Mouse (Mus musculus) T-helper 17 cell (primary cell): ENCODE measurements around the gene Tet1.
"Not testable (repeated sequence)": the region's sequence is repeated elsewhere in the genome, so short reads cannot be mapped to it uniquely, and the experiment has no call there.

Source experiments
- in situ Hi-C, 2 experiments: fragments of 300-600 bp; cut with MboI, MseI; formaldehyde crosslinking; loops; 1 replicate in 1 of 2; 2 replicates in 1 of 2; pipeline ENCODE4 v1.15.1; 2025; ENCODE audit warnings: high pct_unique_total_duplicates in 2 of 2

Tet1 gene

GRCm38 (mm10) chr10:62908896-62909295, at the start of gene Tet1:
Gene Tet1 (minus strand): TSS chr10:62908996.
- in situ Hi-C loops, result not testable (repeated sequence)

- in situ Hi-C loops, result no loop called here
These were observed 39.8 kb upstream of the Tet1 start for GRCm38 (mm10) chr10:62948551-62948950.

- in situ Hi-C loops, result no loop called here
These were observed 38.1 kb upstream of the Tet1 start, which contains the start of gene Dna2 for GRCm38 (mm10) chr10:62946738-62947471. Gene Dna2 (plus strand): TSS chr10:62947026.

- in situ Hi-C loops, result no loop called here
These were observed 36.3 kb upstream of the Tet1 start for GRCm38 (mm10) chr10:62944975-62945580.

GRCm38 (mm10) chr10:62932381-62932780, 23.6 kb upstream of the Tet1 start:
- in situ Hi-C loops, result no loop called here

GRCm38 (mm10) chr10:62924096-62924635, 15.4 kb upstream of the Tet1 start:
- in situ Hi-C loops, result no loop called here

- in situ Hi-C loops, result no loop called here
These were observed 12.0 kb upstream of the Tet1 start for GRCm38 (mm10) chr10:62920766-62921156.

- in situ Hi-C loops, result no loop called here
These were observed 11.3 kb upstream of the Tet1 start, which contains the start of gene Slc25a16 for GRCm38 (mm10) chr10:62919925-62920765. Gene Slc25a16 (plus strand): TSS chr10:62920633.

- in situ Hi-C loops, result no loop called here
These were observed 10.2 kb upstream of the Tet1 start for GRCm38 (mm10) chr10:62918985-62919384.

GRCm38 (mm10) chr10:62911120-62911519, 2.3 kb upstream of the Tet1 start:
- in situ Hi-C loops, result no loop called here

- in situ Hi-C loops, result no loop called here
These were observed 2.5 kb downstream of the Tet1 start for GRCm38 (mm10) chr10:62906336-62906735.

GRCm38 (mm10) chr10:62902829-62903228, 6.0 kb downstream of the Tet1 start:
- in situ Hi-C loops, result no loop called here

GRCm38 (mm10) chr10:62901826-62902225, 7.0 kb downstream of the Tet1 start:
- in situ Hi-C loops, result no loop called here

GRCm38 (mm10) chr10:62900144-62900543, 8.7 kb downstream of the Tet1 start:
- in situ Hi-C loops, result no loop called here

GRCm38 (mm10) chr10:62898061-62898460, 10.7 kb downstream of the Tet1 start:
- in situ Hi-C loops, result no loop called here

GRCm38 (mm10) chr10:62897437-62897836, 11.4 kb downstream of the Tet1 start:
- in situ Hi-C loops, result no loop called here

GRCm38 (mm10) chr10:62896774-62897173, 12.0 kb downstream of the Tet1 start:
- in situ Hi-C loops, result no loop called here

GRCm38 (mm10) chr10:62896035-62896434, 12.8 kb downstream of the Tet1 start:
- in situ Hi-C loops, result no loop called here

- in situ Hi-C loops, result no loop called here
These were observed 13.4 kb downstream of the Tet1 start for GRCm38 (mm10) chr10:62895386-62895785.

GRCm38 (mm10) chr10:62894447-62894846, 14.3 kb downstream of the Tet1 start:
- in situ Hi-C loops, result no loop called here

GRCm38 (mm10) chr10:62893356-62893884, 15.4 kb downstream of the Tet1 start:
- in situ Hi-C loops, result no loop called here
